Mouse (Mus musculus): ENCODE results near the gene Gm21970. TPM values are rescaled to one million over a fixed set of nuclear protein-coding genes. Genes with fewer than 3 reads are reported as not detected.
A peak's percentile ranks its signal among the peaks of the same experiment; 100 is the strongest.

The Gm21970 gene
- polyA plus RNA-seq, 1 experiment from 2014 or later: not detected

GRCm38 (mm10) chr16:91404187-91404586 lies 12.7 kb downstream of the Gm21970 start:
- H3K9ac ChIP-seq: no peak overlapping the region
- no peak overlapping the region for H3K4me2 ChIP-seq (replicated peaks)
- H3K4me1 ChIP-seq: peaks cover 37% of the 10 kb centered on the region
- ATAC-seq (ENCODE audit: insufficient number of reproducible peaks, low FRiP score, low TSS enrichment, low read depth): no peak
- 89% methylated on average over 8 of the region's 8 CpGs for WGBS
- no peak overlapping the region for H3K27ac ChIP-seq (replicated peaks)
- H3K4me3 ChIP-seq (replicated peaks): no peak overlapping the region
- H3K27me3 ChIP-seq: no peaks in the 10 kb centered on the region
- H3K9me3 ChIP-seq (replicated peaks): no peaks in the 10 kb centered on the region
- peaks cover 16% of the 10 kb centered on the region for H3K36me3 ChIP-seq

GRCm38 (mm10) chr16:91404828-91405577 lies 13.5 kb downstream of the Gm21970 start:
- Histone ChIP-seq H3K9ac (no peak overlapping the region), H3K9me3 (replicated peaks) (no peaks in the 10 kb centered on the region), H3K27me3 (no peaks in the 10 kb centered on the region), H3K27ac (replicated peaks) (peak overlapping the region; percentile 89), H3K4me1 (peaks cover 37% of the 10 kb centered on the region), H3K36me3 (peaks cover 16% of the 10 kb centered on the region), H3K4me2 (replicated peaks) (no peak overlapping the region; the same call in 1 of the 2 replicates), H3K4me3 (replicated peaks) (no peak overlapping the region)
- ATAC-seq (ENCODE audit: insufficient number of reproducible peaks, low FRiP score, low TSS enrichment, low read depth): no peak
- 64% methylated on average over 10 of the region's 10 CpGs for WGBS

DNA sequence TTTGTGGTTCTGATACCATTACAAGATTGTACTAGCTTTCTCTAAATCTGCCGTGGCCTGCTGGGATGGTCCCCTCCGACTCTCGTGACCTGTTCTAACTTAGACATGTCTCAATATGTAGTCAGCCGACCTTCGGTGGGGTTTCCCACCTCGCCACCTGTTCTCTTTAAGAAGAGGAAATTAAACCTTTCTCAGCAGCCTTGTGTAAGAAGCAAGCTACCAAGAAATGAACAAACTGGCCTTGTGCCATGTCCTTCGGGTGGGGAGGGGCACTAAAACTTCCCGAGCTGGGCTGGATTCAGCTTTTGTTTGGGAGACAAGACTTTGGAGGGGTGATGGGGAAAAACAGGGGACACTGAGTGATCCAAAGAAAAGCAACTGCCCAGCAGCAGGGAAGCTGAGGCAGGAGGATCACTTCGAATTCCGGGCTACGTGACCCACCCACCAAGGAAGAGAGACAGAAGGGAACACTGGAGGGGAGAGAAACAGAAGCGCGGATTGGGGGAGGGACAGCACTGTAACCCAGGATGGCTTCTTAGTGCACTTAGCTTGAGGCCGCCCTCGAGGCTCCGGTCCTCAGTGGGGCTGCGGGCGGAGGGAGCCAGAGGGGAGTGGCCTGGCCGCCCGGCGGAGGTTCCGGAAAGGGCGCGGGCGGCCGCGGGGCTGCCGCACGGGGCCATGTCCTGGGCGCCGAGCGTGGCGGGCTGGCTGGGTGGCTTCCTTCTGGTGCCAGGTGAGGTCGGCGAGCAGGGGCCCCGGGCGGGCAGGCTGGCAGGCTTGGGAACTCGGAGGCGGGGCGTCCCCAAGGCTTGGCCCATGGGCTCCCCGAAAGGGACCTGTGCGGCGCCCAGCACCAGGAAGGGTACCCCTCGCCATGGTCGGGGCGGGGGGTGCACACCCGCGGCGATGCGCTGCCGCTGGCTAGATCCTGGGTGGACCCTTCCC lies 14.4 kb downstream of the Gm21970 start, which contains the start of gene Il10rb:
Gene Il10rb (plus strand): TSS at position 525 of the 945 bp plus-strand sequence.
- H3K27me3 ChIP-seq: no peaks in the 10 kb centered on the region
- WGBS: 3% methylated on average over 47 of the region's 51 CpGs
- peak within 1 kb of the TSS; percentile 92 for H3K4me2 ChIP-seq (replicated peaks)
- peak within 1 kb of the TSS; percentile 89 for H3K27ac ChIP-seq (replicated peaks)
- peak within 1 kb of the TSS; percentile 75 for H3K4me3 ChIP-seq (replicated peaks)
- H3K4me1 ChIP-seq: peaks cover 32% of the 10 kb centered on the region
- H3K36me3 ChIP-seq: peaks cover 13% of the 10 kb centered on the region
- peak within 1 kb of the TSS; percentile 70 for H3K9ac ChIP-seq
- ATAC-seq (ENCODE audit: insufficient number of reproducible peaks, low FRiP score, low TSS enrichment, low read depth): peak; percentile 82
- H3K9me3 ChIP-seq (replicated peaks): no peaks in the 10 kb centered on the region

GRCm38 (mm10) chr16:91406585-91407220 lies 15.2 kb downstream of the Gm21970 start:
- Histone ChIP-seq H3K27me3 (no peaks in the 10 kb centered on the region), H3K4me3 (replicated peaks) (peak overlapping the region; percentile 75), H3K4me1 (peaks cover 28% of the 10 kb centered on the region), H3K27ac (replicated peaks) (peak overlapping the region; percentile 89), H3K9me3 (replicated peaks) (no peaks in the 10 kb centered on the region), H3K36me3 (peaks cover 12% of the 10 kb centered on the region; the same call in 1 of the 2 replicates), H3K9ac (peak overlapping the region; percentile 70), H3K4me2 (replicated peaks) (peak overlapping the region; percentile 92)
- ATAC-seq (ENCODE audit: insufficient number of reproducible peaks, low FRiP score, low TSS enrichment, low read depth): 0 out of 2 replicates have a peak, but pooled peaks have one; percentile 9
- 2% methylated on average over 13 of the region's 13 CpGs for WGBS

DNA sequence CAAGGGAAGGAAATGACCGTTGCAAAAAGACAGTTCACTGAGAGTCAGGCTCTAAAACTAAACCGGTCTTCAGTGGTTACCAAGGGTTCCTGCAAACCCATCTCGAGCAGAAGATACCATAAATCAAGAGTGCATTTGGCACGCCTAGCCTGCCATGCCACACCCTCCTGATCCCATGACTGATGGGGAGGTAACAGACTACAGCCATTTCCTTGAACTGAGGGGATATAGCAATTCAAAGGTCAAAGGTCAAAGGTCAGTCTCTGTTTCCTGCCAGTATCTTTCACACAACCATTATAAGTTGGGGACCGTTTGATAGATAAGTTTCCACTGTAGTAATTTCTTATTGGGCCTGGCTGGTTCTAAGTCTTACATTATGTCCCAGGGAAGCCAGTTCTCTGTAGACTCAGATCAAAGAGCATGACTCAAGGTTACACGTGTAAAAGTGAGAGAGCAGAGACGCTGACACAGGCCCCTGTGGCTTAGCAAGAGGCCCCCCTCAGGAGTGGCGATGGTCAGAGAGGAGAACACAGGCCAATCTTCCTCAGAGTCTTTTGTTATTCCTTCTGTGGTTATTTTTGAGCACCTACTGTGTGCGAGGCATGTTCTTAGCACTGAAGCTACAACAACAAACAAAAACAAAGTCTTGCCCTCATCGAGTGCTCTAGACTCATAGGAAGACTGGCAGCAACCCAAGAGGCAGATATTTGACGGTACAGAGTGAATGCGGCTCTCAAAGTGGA lies 21.8 kb downstream of the Gm21970 start:
- 64% methylated on average over 12 of the region's 12 CpGs for WGBS
- no peaks in the 10 kb centered on the region for H3K4me1 ChIP-seq

GRCm38 (mm10) chr16:91415391-91416189 lies 24.1 kb downstream of the Gm21970 start:
- Histone ChIP-seq H3K27me3 (no peaks in the 10 kb centered on the region), H3K4me2 (replicated peaks) (no peak overlapping the region), H3K36me3 (peaks cover 50% of the 10 kb centered on the region), H3K9ac (no peak overlapping the region), H3K9me3 (replicated peaks) (no peaks in the 10 kb centered on the region), H3K27ac (replicated peaks) (no peak overlapping the region), H3K4me1 (no peaks in the 10 kb centered on the region), H3K4me3 (replicated peaks) (no peak overlapping the region)
- WGBS: 80% methylated on average over 9 of the region's 9 CpGs
- ATAC-seq (ENCODE audit: insufficient number of reproducible peaks, low FRiP score, low TSS enrichment, low read depth): no peak

More for the DNA sequence above, 21.8 kb downstream of the Gm21970 start:
- no peak overlapping the region for H3K9ac ChIP-seq
- no peaks in the 10 kb centered on the region for H3K9me3 ChIP-seq (replicated peaks)
- H3K4me2 ChIP-seq (replicated peaks): no peak overlapping the region
- H3K36me3 ChIP-seq: peaks cover 35% of the 10 kb centered on the region
- H3K4me3 ChIP-seq (replicated peaks): no peak overlapping the region
- H3K27me3 ChIP-seq: no peaks in the 10 kb centered on the region
- ATAC-seq (ENCODE audit: insufficient number of reproducible peaks, low FRiP score, low TSS enrichment, low read depth): peak; percentile 11; the same call in 1 of the 2 replicates
- H3K27ac ChIP-seq (replicated peaks): no peak overlapping the region

DNA sequence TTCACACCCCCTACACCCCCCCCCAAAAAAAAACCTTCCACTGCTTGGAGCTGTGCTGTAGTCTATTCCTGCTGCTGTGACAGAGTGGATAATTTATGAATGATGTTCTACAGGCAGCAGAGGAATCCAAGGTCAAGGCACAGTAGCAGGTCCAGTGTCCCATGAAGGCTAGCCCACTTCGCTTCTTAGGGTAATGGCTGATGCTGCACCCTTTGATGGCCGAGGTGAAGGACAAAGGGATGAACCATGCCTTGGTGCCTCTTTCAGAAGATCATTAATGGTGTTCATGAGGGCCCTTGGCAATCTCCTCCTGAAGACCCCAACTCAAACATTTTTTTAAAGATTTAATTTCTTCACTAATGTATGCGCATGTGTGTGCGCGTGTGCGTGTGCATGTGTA lies 24.8 kb downstream of the Gm21970 start:
- Histone ChIP-seq H3K36me3 (peaks cover 54% of the 10 kb centered on the region), H3K4me2 (replicated peaks) (no peak overlapping the region)
- 94% methylated on average over 6 of the region's 6 CpGs for WGBS

GRCm38 (mm10) chr16:91416938-91417337 lies 25.4 kb downstream of the Gm21970 start:
- H3K4me3 ChIP-seq (replicated peaks): no peak overlapping the region
- no peak for ATAC-seq (ENCODE audit: insufficient number of reproducible peaks, low FRiP score, low TSS enrichment, low read depth)
- H3K9ac ChIP-seq: no peak overlapping the region
- no peaks in the 10 kb centered on the region for H3K9me3 ChIP-seq (replicated peaks)
- peaks cover 60% of the 10 kb centered on the region for H3K36me3 ChIP-seq
- WGBS: 84% methylated on average over 7 of the region's 7 CpGs
- no peaks in the 10 kb centered on the region for H3K4me1 ChIP-seq
- H3K27ac ChIP-seq (replicated peaks): no peak overlapping the region
- no peaks in the 10 kb centered on the region for H3K27me3 ChIP-seq
- H3K4me2 ChIP-seq (replicated peaks): no peak overlapping the region

More for the DNA sequence above, 24.8 kb downstream of the Gm21970 start:
- no peak for ATAC-seq (ENCODE audit: insufficient number of reproducible peaks, low FRiP score, low TSS enrichment, low read depth)
- Histone ChIP-seq H3K4me1 (no peaks in the 10 kb centered on the region), H3K27ac (replicated peaks) (no peak overlapping the region), H3K9ac (no peak overlapping the region), H3K9me3 (replicated peaks) (no peaks in the 10 kb centered on the region), H3K27me3 (no peaks in the 10 kb centered on the region), H3K4me3 (replicated peaks) (no peak overlapping the region)

DNA sequence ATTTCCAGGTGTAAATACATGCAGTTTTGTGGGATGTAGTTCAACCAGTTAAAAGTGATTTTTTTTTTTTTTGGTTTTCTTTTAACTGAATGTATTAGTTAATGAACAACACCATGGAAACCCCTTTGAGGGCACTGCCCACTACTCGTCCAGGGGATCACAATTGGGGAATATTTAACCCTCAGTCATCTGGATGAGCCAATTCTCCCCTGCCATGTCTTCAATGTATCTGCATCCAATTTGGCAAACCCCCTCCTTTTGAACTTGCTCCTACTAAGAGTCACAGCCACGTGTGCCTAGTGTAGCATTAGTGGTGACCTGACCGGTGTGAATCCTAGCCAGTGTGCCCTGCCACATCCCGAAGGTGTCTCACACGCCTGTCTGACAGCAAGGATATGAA lies 27.0 kb downstream of the Gm21970 start:
- no peak overlapping the region for H3K9ac ChIP-seq
- H3K9me3 ChIP-seq (replicated peaks): no peaks in the 10 kb centered on the region
- no peaks in the 10 kb centered on the region for H3K27me3 ChIP-seq
- no peak overlapping the region for H3K4me3 ChIP-seq (replicated peaks)
- H3K27ac ChIP-seq (replicated peaks): no peak overlapping the region
- no peaks in the 10 kb centered on the region for H3K4me1 ChIP-seq
- 70% methylated on average over 5 of the region's 5 CpGs for WGBS
- no peak for ATAC-seq (ENCODE audit: insufficient number of reproducible peaks, low FRiP score, low TSS enrichment, low read depth)
- no peak overlapping the region for H3K4me2 ChIP-seq (replicated peaks)
- H3K36me3 ChIP-seq: peaks cover 62% of the 10 kb centered on the region

GRCm38 (mm10) chr16:91425816-91426215 lies 34.3 kb downstream of the Gm21970 start:
- H3K36me3 ChIP-seq: peaks cover 47% of the 10 kb centered on the region
- H3K4me3 ChIP-seq (replicated peaks): no peak overlapping the region
- no peak overlapping the region for H3K27ac ChIP-seq (replicated peaks)
- no peak overlapping the region for H3K4me2 ChIP-seq (replicated peaks)
- no peaks in the 10 kb centered on the region for H3K27me3 ChIP-seq
- no peak overlapping the region for H3K9ac ChIP-seq
- WGBS: 93% methylated on average over 6 of the region's 6 CpGs
- H3K9me3 ChIP-seq (replicated peaks): 0 out of 2 replicates have a peak, but pooled peaks cover 3% of the 10 kb centered on the region
- ATAC-seq (ENCODE audit: insufficient number of reproducible peaks, low FRiP score, low TSS enrichment, low read depth): no peak
- H3K4me1 ChIP-seq: no peaks in the 10 kb centered on the region
